Mouse (Mus musculus): ENCODE measurements at regions not wholly inside any gene's neighbourhood (a gene's known extent, or its start where the extent isn't known, plus 50 kb on each side); places are given as distances from the start of the nearest gene placed in this dataset.

GRCm38 (mm10) chr13:90294648-90295007, 205.2 kb upstream of the Xrcc4 start:
- no peak overlapping the region for H3K4me2 ChIP-seq

GRCm38 (mm10) chr13:90293697-90294647, 204.6 kb upstream of the Xrcc4 start:
- ATAC-seq (ENCODE audit: low FRiP score): peak; percentile 57; the same call in 1 of the 2 replicates
- Histone ChIP-seq H3K4me2 (no peak overlapping the region), H3K4me1 (ENCODE audit: control insufficient read depth, insufficient read depth, low read length) (no peaks in the 10 kb centered on the region; the same call in 1 of the 2 replicates), H3K27ac (ENCODE audit: low read depth, low read length) (no peak overlapping the region), H3K9ac (ENCODE audit: low read length) (no peak overlapping the region), H3K4me3 (ENCODE audit: low read depth, low read length) (no peak overlapping the region), H3K36me3 (ENCODE audit: control insufficient read depth, insufficient read depth, low read length) (no peaks in the 10 kb centered on the region), H3K27me3 (ENCODE audit: control insufficient read depth, insufficient read depth, low read length) (no peaks in the 10 kb centered on the region), H3K9me3 (ENCODE audit: control insufficient read depth, low read length) (no peaks in the 10 kb centered on the region)
- no peak for DNase-seq (ENCODE audit: low spot score, missing footprints)
- 63% methylated on average over 10 of the region's 10 CpGs for WGBS

More at GRCm38 (mm10) chr13:90294648-90295007, 205.2 kb upstream of the Xrcc4 start:
- no peak overlapping the region for H3K4me3 ChIP-seq (ENCODE audit: low read depth, low read length)
- no peaks in the 10 kb centered on the region for H3K9me3 ChIP-seq (ENCODE audit: control insufficient read depth, low read length)
- H3K4me1 ChIP-seq (ENCODE audit: control insufficient read depth, insufficient read depth, low read length): no peaks in the 10 kb centered on the region; the same call in 1 of the 2 replicates
- ATAC-seq (ENCODE audit: low FRiP score) (no peak; the same call in 1 of the 2 replicates), DNase-seq (ENCODE audit: low spot score, missing footprints) (no peak)
- no peaks in the 10 kb centered on the region for H3K27me3 ChIP-seq (ENCODE audit: control insufficient read depth, insufficient read depth, low read length)
- H3K36me3 ChIP-seq (ENCODE audit: control insufficient read depth, insufficient read depth, low read length): no peaks in the 10 kb centered on the region
- H3K9ac ChIP-seq (ENCODE audit: low read length): no peak overlapping the region
- no peak overlapping the region for H3K27ac ChIP-seq (ENCODE audit: low read depth, low read length)
- 87% methylated on average over 5 of the region's 5 CpGs for WGBS

GRCm38 (mm10) chr13:90292905-90293304, 203.5 kb upstream of the Xrcc4 start:
- Histone ChIP-seq H3K9ac (ENCODE audit: low read length) (no peak overlapping the region), H3K9me3 (ENCODE audit: control insufficient read depth, low read length) (no peaks in the 10 kb centered on the region), H3K36me3 (ENCODE audit: control insufficient read depth, insufficient read depth, low read length) (no peaks in the 10 kb centered on the region), H3K27me3 (ENCODE audit: control insufficient read depth, insufficient read depth, low read length) (no peaks in the 10 kb centered on the region), H3K27ac (ENCODE audit: low read depth, low read length) (no peak overlapping the region), H3K4me3 (ENCODE audit: low read depth, low read length) (no peak overlapping the region), H3K4me2 (no peak overlapping the region), H3K4me1 (ENCODE audit: control insufficient read depth, insufficient read depth, low read length) (no peaks in the 10 kb centered on the region; the same call in 1 of the 2 replicates)
- WGBS: 47% methylated on average over 4 of the region's 4 CpGs
- peak; percentile 85 for DNase-seq (ENCODE audit: low spot score, missing footprints)
- ATAC-seq (ENCODE audit: low FRiP score): peak; percentile 70; the same call in 1 of the 2 replicates

GRCm38 (mm10) chr13:90292124-90292523, 202.7 kb upstream of the Xrcc4 start:
- ATAC-seq (ENCODE audit: low FRiP score): peak; percentile 58; the same call in 1 of the 2 replicates
- H3K27ac ChIP-seq (ENCODE audit: low read depth, low read length): no peak overlapping the region
- no peak overlapping the region for H3K4me2 ChIP-seq
- no peak overlapping the region for H3K4me3 ChIP-seq (ENCODE audit: low read depth, low read length)
- H3K4me1 ChIP-seq (ENCODE audit: control insufficient read depth, insufficient read depth, low read length): no peaks in the 10 kb centered on the region; the same call in 1 of the 2 replicates
- no peak overlapping the region for H3K9ac ChIP-seq (ENCODE audit: low read length)
- no peaks in the 10 kb centered on the region for H3K27me3 ChIP-seq (ENCODE audit: control insufficient read depth, insufficient read depth, low read length)
- WGBS: 56% methylated on average over 1 of the region's 1 CpGs
- H3K36me3 ChIP-seq (ENCODE audit: control insufficient read depth, insufficient read depth, low read length): no peaks in the 10 kb centered on the region
- no peak for DNase-seq (ENCODE audit: low spot score, missing footprints)
- no peaks in the 10 kb centered on the region for H3K9me3 ChIP-seq (ENCODE audit: control insufficient read depth, low read length)

- no peaks in the 10 kb centered on the region for H3K9me3 ChIP-seq (ENCODE audit: control insufficient read depth, low read length)
- no peak overlapping the region for H3K27ac ChIP-seq (ENCODE audit: low read depth, low read length)
- no peak overlapping the region for H3K9ac ChIP-seq (ENCODE audit: low read length)
- H3K36me3 ChIP-seq (ENCODE audit: control insufficient read depth, insufficient read depth, low read length): no peaks in the 10 kb centered on the region
- H3K4me2 ChIP-seq: no peak overlapping the region
- DNase-seq (ENCODE audit: low spot score, missing footprints) (no peak), ATAC-seq (ENCODE audit: low FRiP score) (no peak)
- no peaks in the 10 kb centered on the region for H3K27me3 ChIP-seq (ENCODE audit: control insufficient read depth, insufficient read depth, low read length)
- H3K4me1 ChIP-seq (ENCODE audit: control insufficient read depth, insufficient read depth, low read length): peaks cover 5% of the 10 kb centered on the region; the same call in 1 of the 2 replicates
- H3K4me3 ChIP-seq (ENCODE audit: low read depth, low read length): no peak overlapping the region
These were observed 191.6 kb upstream of the Xrcc4 start for GRCm38 (mm10) chr13:90280976-90281375.

GRCm38 (mm10) chr13:90279786-90280382, 190.5 kb upstream of the Xrcc4 start:
- H3K36me3 ChIP-seq (ENCODE audit: control insufficient read depth, insufficient read depth, low read length): no peaks in the 10 kb centered on the region
- no peak overlapping the region for H3K27ac ChIP-seq (ENCODE audit: low read depth, low read length)
- H3K4me1 ChIP-seq (ENCODE audit: control insufficient read depth, insufficient read depth, low read length): peaks cover 5% of the 10 kb centered on the region; the same call in 1 of the 2 replicates
- 45% methylated on average over 3 of the region's 3 CpGs for WGBS
- peak; percentile 77 for ATAC-seq (ENCODE audit: low FRiP score)
- H3K9me3 ChIP-seq (ENCODE audit: control insufficient read depth, low read length): no peaks in the 10 kb centered on the region
- H3K9ac ChIP-seq (ENCODE audit: low read length): no peak overlapping the region
- peak; percentile 86 for DNase-seq (ENCODE audit: low spot score, missing footprints)
- H3K27me3 ChIP-seq (ENCODE audit: control insufficient read depth, insufficient read depth, low read length): no peaks in the 10 kb centered on the region
- no peak overlapping the region for H3K4me3 ChIP-seq (ENCODE audit: low read depth, low read length)
- no peak overlapping the region for H3K4me2 ChIP-seq

GRCm38 (mm10) chr13:90279355-90279754, 189.9 kb upstream of the Xrcc4 start:
- DNase-seq (ENCODE audit: low spot score, missing footprints): no peak
- no peak overlapping the region for H3K4me3 ChIP-seq (ENCODE audit: low read depth, low read length)
- no peak for ATAC-seq (ENCODE audit: low FRiP score)
- no peaks in the 10 kb centered on the region for H3K36me3 ChIP-seq (ENCODE audit: control insufficient read depth, insufficient read depth, low read length)
- no peak overlapping the region for H3K27ac ChIP-seq (ENCODE audit: low read depth, low read length)
- no peak overlapping the region for H3K9ac ChIP-seq (ENCODE audit: low read length)
- H3K4me1 ChIP-seq (ENCODE audit: control insufficient read depth, insufficient read depth, low read length): peaks cover 5% of the 10 kb centered on the region; the same call in 1 of the 2 replicates
- no peak overlapping the region for H3K4me2 ChIP-seq
- H3K9me3 ChIP-seq (ENCODE audit: control insufficient read depth, low read length): no peaks in the 10 kb centered on the region
- H3K27me3 ChIP-seq (ENCODE audit: control insufficient read depth, insufficient read depth, low read length): no peaks in the 10 kb centered on the region

GRCm38 (mm10) chr13:90259071-90259742, 169.8 kb upstream of the Xrcc4 start:
- Histone ChIP-seq H3K4me3 (ENCODE audit: low read depth, low read length) (no peak overlapping the region), H3K27me3 (ENCODE audit: control insufficient read depth, insufficient read depth, low read length) (no peaks in the 10 kb centered on the region), H3K9me3 (ENCODE audit: control insufficient read depth, low read length) (no peaks in the 10 kb centered on the region; the same call in 1 of the 2 replicates), H3K4me2 (no peak overlapping the region), H3K27ac (ENCODE audit: low read depth, low read length) (no peak overlapping the region), H3K9ac (ENCODE audit: low read length) (no peak overlapping the region), H3K4me1 (ENCODE audit: control insufficient read depth, insufficient read depth, low read length) (no peaks in the 10 kb centered on the region), H3K36me3 (ENCODE audit: control insufficient read depth, insufficient read depth, low read length) (no peaks in the 10 kb centered on the region)
- no peak for ATAC-seq (ENCODE audit: low FRiP score)
- DNase-seq (ENCODE audit: low spot score, missing footprints): no peak
- 91% methylated on average over 3 of the region's 3 CpGs for whole genome bisulfite sequencing

Measured in midbrain, embryonic 11.5 days (tissue).